Mouse (Mus musculus): ENCODE measurements around the gene Twnk.

Twnk gene

DNA sequence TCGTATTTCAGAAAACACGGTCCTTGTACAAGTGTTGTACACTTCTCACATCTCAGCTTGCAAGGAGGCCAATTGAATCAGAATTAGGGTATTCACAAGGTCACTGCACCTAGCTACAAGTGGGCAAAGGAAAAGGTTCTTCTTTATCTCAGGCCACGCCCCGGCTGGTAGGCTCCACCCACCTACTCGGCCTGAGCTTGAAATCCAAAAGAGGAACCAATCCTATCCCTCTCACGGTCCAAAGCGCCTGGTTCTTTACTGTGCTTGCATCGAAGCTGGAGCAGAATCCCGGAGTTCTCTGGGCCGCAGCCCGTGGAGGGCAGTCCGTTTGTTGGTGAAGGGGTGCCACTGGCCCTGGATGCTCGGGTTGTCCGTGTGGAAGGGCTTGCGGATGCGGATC is at the start of gene Twnk:
TSS of gene Twnk (plus strand) at position 220 of the 400 bp plus-strand sequence.
- no peak for DNase-seq

DNA sequence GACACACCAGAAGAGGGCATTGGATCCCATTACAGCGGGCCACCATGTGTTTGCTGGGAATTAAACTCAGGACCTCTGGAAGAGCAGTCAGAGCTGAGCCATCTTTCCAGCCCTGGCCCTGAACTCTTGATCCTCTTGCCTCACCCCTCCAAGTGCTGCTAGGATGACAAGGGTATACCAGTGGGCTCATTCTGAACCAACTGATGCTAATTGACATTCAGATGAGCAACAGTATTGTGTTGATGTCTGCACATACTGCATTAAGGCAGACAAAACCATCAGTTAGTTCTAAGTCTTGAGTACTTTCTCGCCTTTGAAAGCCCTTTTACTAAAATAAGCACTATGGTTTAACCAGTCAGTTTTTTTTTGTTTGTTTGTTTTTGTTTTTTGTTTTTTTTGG is 45.8 kb upstream of the Twnk start:
- no peak for DNase-seq

GRCm38 (mm10) chr19:44965978-44966377 is 39.5 kb upstream of the Twnk start:
- no peak for DNase-seq

DNA sequence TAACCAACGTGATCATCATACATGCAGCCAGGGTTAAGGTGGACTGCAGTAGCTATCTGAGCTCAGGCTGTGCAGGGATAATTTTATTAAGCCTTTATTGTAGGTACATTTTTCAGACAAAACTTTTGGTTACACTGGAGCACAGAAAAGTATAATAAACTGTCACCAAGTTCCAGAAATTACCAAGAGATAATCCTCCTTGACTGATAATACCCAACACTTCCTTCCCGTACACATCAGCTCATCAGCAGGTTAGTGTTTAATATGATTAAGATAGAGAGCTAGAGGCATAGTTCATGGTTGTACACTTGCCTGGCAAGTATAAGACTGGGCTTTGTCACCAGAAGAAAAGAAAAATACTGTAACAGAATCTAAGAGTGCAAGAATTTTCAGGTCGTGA is 37.1 kb upstream of the Twnk start:
- DNase-seq: no peak

- no peak for DNase-seq
Measured at GRCm38 (mm10) chr19:44976636-44977035, 28.8 kb upstream of the Twnk start.

GRCm38 (mm10) chr19:44977148-44977547 is 28.3 kb upstream of the Twnk start:
- DNase-seq: no peak

GRCm38 (mm10) chr19:44980787-44981186 is 24.7 kb upstream of the Twnk start:
- no peak for DNase-seq

- DNase-seq: no peak
Measured at GRCm38 (mm10) chr19:44982477-44983115, 22.9 kb upstream of the Twnk start.

DNA sequence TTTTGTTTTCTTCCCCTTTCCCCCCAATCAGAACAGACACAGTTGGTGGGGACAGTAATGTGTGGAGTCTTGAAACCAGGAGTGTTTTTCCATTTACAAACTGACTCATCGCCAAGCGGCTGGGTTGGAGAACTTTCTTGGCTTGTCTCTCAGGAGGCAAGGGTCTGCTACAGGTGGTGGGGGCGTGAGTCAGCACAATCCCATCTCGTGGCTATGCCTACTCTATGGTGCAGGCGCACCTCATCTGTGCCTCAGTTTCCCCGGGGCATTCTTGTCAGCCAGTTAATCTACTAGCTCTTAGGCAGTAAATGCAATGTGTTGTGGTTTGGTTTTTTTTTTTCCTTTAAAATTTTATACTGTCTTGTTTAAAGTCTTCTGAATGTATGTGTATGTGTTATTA is 22.1 kb upstream of the Twnk start:
- no peak for DNase-seq

DNA sequence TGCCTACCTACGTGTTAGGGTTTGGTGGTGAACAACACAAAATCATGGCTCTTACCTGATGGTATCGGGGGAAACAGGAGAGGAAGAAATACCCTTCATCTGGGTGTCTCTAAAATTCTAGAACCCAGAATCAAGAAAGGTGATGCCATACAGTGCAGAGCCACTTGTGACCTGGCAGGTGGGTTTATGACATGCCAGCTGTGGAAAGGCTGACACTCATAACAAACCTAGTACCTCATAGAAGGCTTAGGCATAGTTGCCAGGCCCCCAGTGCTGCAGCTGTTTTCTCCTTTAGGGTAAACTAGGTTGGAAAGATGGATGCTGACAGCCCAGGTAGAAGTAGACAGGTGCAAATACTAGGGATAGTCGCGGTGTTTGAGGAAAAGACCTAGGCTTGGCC is 21.0 kb upstream of the Twnk start:
- no peak for DNase-seq

DNA sequence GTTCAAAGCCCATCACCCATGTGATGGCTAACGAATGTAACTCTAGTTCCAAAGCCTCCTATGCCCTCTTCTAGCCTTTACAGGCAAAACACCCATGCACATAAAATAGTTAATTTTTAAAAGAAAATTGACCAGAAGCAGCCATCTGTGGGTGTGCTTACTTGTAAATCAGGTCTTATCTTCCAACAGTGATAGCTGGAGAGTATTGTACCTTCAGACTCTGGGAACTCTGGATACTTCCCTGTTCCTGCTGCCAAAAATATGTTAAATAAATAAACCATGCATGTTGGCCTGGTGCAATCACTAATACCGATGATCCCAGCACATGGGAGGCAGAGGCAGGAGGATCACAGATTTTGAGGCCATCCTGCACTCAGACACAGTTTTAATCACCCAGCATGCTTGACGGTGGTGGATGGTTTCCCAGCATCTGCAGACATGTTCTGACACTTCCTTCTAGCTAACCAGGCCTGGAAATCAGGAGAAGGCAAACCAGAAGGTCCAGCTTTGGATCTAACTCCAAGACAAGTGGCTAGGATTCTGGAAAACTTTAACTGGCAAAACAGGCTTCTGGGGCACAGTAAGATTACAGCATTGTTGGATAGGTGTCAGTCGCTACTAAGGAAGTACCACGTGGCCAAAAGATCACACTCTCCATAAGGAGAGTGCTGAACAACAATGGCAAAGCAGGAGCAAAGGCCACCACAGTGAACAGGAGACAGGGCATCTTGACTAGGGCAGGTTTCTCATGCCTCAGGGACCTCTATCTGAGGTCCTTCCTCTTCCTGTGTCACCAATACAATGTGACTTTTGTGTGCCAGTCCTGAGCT is 20.1 kb upstream of the Twnk start:
- DNase-seq: no peak

DNA sequence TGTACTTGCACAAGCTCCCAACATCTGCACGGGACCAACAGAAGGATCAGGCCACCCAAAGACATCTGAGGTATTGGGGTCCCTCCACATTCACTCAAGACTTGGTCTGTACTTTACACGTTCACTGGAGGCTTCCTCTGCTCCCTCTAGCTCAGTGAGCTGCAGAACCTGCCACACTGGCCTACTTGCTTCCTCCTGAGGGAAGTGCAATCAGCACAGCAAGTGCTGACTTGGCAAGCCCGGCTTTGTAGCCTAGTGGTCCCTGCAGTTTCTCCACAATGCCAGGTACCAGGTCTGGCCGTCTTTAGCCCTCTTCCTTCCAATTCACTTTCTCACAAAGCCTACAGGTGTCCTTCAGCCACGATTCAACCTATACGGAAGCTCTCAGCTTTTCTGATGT is 18.5 kb upstream of the Twnk start:
- DNase-seq: no peak

DNA sequence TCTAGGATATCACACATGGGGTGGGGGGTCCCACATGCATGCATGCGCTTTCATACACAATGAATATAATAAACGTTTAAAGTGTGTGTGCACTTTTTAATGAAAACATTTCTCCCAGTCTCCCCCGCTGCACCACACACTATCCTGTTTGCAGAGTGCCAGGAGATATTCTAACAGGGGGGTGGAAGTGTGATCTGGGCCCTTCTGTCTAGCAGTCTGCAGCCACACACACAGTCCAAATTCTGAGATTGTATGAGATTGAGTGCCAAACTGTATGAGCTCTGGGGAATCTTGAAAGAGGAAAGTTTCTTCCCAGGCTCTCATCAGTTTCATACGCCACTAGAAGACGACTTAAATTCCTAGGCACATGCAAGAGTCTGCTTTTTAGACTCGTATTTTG is 17.6 kb upstream of the Twnk start:
- DNase-seq: no peak

GRCm38 (mm10) chr19:44988321-44988720 is 17.1 kb upstream of the Twnk start:
- DNase-seq: no peak

- DNase-seq: no peak
Measured at GRCm38 (mm10) chr19:44988831-44989566, 16.5 kb upstream of the Twnk start, which contains the start of gene Sema4g. Gene Sema4g, plus strand, starts transcription at chr19:44989101.

GRCm38 (mm10) chr19:44989567-44990495 is 15.6 kb upstream of the Twnk start:
- DNase-seq: no peak

DNA sequence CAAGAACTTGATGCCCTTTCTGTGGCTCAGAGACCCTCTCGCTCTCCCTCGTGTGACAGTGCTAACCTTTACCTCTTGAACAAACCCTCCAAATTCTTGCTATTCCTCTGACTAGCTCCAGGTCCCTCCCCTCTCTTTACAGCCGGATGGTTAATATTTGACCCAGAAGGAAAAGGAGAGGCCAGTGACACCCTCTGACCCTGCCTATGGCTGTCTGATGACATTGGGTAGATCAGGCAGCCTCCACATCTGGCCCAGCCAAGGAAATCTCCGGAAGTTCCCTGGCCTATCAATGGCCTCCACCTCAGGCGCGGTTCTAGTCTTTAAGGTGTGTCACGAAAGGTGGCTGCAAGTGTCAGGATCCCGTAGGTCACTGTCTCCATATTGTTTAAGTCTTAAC is 14.4 kb upstream of the Twnk start:
- no peak for DNase-seq

GRCm38 (mm10) chr19:44992246-44992645 is 13.2 kb upstream of the Twnk start:
- DNase-seq: no peak

DNA sequence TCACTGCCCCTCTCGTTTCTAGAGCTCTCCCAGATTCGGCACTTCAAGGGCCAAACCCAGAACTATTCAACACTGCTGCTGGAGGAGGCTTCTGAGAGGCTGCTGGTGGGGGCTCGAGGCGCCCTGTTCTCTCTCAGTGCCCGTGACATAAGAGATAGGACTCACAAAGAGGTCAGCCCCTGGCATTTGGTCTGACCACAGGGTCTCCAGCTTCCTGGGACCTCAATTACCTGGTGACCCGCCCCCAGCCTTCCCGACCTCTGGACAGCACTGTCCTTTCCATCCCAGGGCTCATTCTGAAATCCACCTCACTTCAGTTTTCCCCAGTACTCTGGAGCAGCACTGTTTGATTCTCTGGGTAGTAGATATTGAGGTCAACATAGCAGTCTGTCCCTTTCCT is 12.8 kb upstream of the Twnk start:
- DNase-seq: no peak

DNA sequence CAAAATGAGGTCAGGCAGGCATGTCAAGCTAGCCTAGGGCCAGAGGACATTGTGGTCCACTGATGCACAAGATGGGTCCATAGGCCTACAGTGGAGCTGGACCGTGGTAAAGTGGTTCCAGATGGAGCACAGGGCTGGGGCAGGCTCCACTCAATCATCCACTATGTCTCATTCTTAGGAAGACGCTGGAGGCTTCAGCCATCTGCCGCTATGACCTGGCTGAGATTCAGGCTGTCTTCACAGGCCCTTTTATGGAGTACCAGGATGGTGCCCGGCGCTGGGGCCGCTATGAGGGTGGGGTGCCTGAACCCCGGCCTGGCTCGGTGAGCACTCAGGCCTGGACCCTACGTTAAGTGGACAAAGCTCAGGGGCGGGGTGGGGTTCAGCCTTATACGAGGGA is 7.7 kb upstream of the Twnk start:
- no peak for DNase-seq

- no peak for DNase-seq
Measured at GRCm38 (mm10) chr19:44999647-45000046, 5.8 kb upstream of the Twnk start.

DNA sequence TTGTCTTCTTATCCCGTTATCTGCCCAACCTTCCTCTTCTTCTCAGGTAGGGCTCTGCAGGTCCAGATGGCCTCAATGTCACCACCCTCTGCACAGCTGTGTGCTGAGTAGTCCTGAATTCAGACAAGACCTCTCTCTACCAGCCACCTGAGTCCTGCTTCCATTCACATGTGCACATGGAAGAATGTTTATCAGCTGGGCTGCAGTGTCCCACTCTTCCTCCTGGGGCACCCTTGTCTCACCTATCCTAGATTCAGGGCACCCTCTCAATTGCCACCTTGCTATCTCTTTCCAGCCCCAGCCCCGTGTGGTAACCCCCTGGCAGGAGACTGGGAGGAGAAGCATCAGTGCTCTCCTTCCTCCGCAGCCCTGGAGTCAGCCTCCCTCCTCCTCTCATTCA is 3.2 kb upstream of the Twnk start:
- no peak for DNase-seq

Data from right cerebral cortex, postnatal 14 days (tissue).